Mouse (Mus musculus) heart, adult 2 months (tissue): Measurements from ENCODE around the gene Prdm15. TPM values are rescaled to one million over a fixed set of nuclear protein-coding genes. Genes with fewer than 3 reads are reported as not detected.

Source experiments
- DNase-seq, 2 experiments: peaks; one replicate each; pipeline ENCODE4 v3.0.0; 2021
- H3K27ac ChIP-seq: fragments of 200-600 bp; 2 replicates; pipeline ENCODE4 v1.8.1; 2022
- H3K27me3 ChIP-seq: fragments of 200-500 bp; 2 replicates; pipeline ENCODE4 v1.6.1; 2012; ENCODE audit warnings: mild to moderate bottlenecking, low read length, inconsistent platforms, mixed read lengths; ENCODE audit not compliant: control insufficient read depth, insufficient read depth
- H3K36me3 ChIP-seq: fragments of 200-500 bp; 2 replicates; pipeline ENCODE4 v1.6.1; 2012; ENCODE audit warnings: low read length, inconsistent platforms; ENCODE audit not compliant: control insufficient read depth, insufficient read depth
- H3K4me1 ChIP-seq: fragments of 200-500 bp; 2 replicates; pipeline ENCODE4 v1.6.1; 2011; ENCODE audit warnings: low read length; ENCODE audit not compliant: control insufficient read depth, insufficient read depth
- H3K4me3 ChIP-seq: fragments of 200-600 bp; 2 replicates; pipeline ENCODE4 v1.8.1; 2022
- H3K79me2 ChIP-seq: fragments of 200-500 bp; replicated peaks from 2 replicates; pipeline ENCODE4 v1.6.1; 2012; ENCODE audit warnings: mild to moderate bottlenecking, inconsistent platforms, low read length, moderate library complexity, mixed read lengths; ENCODE audit not compliant: control insufficient read depth, insufficient read depth
- H3K9ac ChIP-seq: fragments of 200-500 bp; 2 replicates; pipeline ENCODE4 v1.6.1; 2012; ENCODE audit warnings: low read depth, mild to moderate bottlenecking, control low read depth, inconsistent platforms, low read length, mixed read lengths
- CTCF ChIP-seq: fragments of 200-600 bp; IDR thresholded peaks from 2 replicates; pipeline ENCODE4 v1.8.1; 2022; ENCODE audit warnings: antibody characterized with exemption, mild to moderate bottlenecking, moderate library complexity
- EP300 ChIP-seq: fragments of 200-500 bp; IDR thresholded peaks from 2 replicates; pipeline ENCODE4 v1.6.1; 2011; ENCODE audit warnings: low read depth, low read length, control low read depth; ENCODE audit not compliant: insufficient read depth
- POLR2A ChIP-seq: fragments of 200-500 bp; IDR thresholded peaks from 2 replicates; pipeline ENCODE4 v1.6.1; 2011; ENCODE audit warnings: mild to moderate bottlenecking, low read depth, low read length, control low read depth; ENCODE audit not compliant: insufficient read depth
- WGBS: fragments of 180-500 bp; shearing (Covaris S2); methylation state at CpG from one replicate; pipeline ENCODE4 v1.1.7; 2018; 5-methylcytosine and 5-hydroxymethylcytosine counted together
- intact Hi-C: fragments of 180-260 bp; cut with DNase I; formaldehyde crosslinking; loops from one replicate; pipeline ENCODE4 v1.15.1; 2025
- polyA plus RNA-seq: library from polyadenylated mRNA; depleted of rRNA; stranded (reverse); fragments of >200 nt; gene quantifications from 2 replicates; pipeline ENCODE4 v1.2.3, GENCODE M21; 2012
- total RNA-seq, 2 experiments: library from RNA; stranded (reverse); gene quantifications; 2 replicates each; pipeline ENCODE4 v1.2.3; 2021

The Prdm15 gene
- total and polyA plus RNA-seq, 3 experiments, result 4.6 to 6.1 (median 4.8) TPM

DNA sequence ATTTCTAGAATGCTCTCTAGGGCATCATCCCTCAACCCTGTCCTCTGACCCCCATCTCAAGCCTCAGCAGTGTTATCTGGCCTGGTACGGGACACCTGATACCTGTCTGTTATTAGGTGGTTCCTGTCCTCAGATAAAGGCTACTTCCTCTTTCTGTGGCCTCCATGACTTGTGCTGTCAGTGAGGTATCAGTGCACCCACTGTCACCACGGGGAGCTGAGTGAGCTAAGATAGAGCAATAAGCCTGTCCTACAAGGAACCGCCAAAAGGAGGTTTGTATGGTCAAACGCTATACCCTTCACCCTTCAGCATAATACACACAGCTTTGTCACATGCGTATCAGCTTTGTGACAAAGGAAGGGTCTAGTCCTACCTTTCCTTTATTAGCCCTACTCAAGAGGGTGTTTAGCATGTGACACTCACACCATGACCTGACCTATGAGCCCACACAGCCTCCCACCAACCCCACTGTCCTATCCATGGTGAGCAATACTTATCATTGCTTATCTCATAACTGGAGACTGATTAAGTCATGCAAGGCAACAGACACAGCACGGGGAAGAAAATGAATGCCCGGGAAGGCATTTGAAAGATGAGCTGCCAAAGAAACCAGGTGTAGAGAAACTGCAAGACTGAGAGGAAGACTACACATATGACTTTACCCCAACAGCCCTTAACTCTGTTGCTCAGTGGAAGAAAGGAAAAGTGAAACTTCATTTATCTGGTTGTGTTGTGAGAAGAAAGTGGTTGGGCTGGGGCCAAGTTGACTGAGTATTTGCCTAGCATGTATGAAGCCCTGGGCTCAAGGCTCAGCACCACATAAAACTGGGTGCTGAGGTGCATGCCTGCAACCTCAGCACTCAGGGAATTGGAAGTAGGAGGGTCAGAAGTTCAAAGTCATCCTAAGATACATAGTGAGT, 53.4 kb downstream of the Prdm15 start:
- H3K4me3 ChIP-seq, result no peak overlapping the region
- 85% methylated on average over 7 of the region's 7 CpGs for WGBS
- H3K4me1 ChIP-seq, result no peaks in the 10 kb centered on the region
- no peak for DNase-seq
- no peaks in the 10 kb centered on the region for H3K36me3 ChIP-seq
- H3K79me2 ChIP-seq, result no peaks in the 10 kb centered on the region
- intact Hi-C loops, result no loop called here
- no peak overlapping the region for H3K27ac ChIP-seq
- no peak overlapping the region for H3K9ac ChIP-seq
- H3K27me3 ChIP-seq, result no peaks in the 10 kb centered on the region
- TF ChIP-seq POLR2A (no peak), EP300 (no peak), CTCF (no peak)

GRCm38 (mm10) chr16:97797212-97797611, 54.4 kb downstream of the Prdm15 start:
- no peaks in the 10 kb centered on the region for H3K79me2 ChIP-seq
- H3K9ac ChIP-seq, result no peak overlapping the region
- TF ChIP-seq POLR2A, result no peak
- no peak for TF ChIP-seq CTCF
- TF ChIP-seq EP300, result no peak
- 79% methylated on average over 3 of the region's 3 CpGs for WGBS
- H3K4me3 ChIP-seq, result no peak overlapping the region
- H3K4me1 ChIP-seq, result no peaks in the 10 kb centered on the region
- DNase-seq, result no peak
- H3K27ac ChIP-seq, result no peak overlapping the region
- intact Hi-C loops, result no loop called here
- no peaks in the 10 kb centered on the region for H3K27me3 ChIP-seq
- no peaks in the 10 kb centered on the region for H3K36me3 ChIP-seq

DNA sequence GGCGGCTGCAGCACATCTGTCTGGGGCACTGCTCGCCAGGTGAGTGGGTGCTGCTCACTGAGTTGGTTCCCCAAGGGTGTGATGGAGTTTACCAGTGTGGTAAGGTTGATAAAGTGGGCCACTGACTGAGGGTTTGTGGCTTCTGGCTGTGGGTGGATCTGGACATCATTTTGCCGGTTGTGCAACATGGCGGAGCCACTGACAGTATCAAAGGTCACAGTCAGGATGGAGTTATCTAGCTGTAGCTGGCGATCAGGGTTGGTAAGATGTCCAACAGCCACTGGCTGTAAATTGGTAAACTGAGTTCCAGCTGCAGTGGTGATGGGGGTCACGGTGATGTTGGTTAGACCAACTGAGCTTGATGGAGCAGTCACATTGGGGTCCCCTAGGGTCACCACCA, 57.4 kb downstream of the Prdm15 start:
- Histone ChIP-seq H3K36me3 (no peaks in the 10 kb centered on the region), H3K79me2 (no peaks in the 10 kb centered on the region), H3K27me3 (no peaks in the 10 kb centered on the region), H3K27ac (no peak overlapping the region), H3K9ac (no peak overlapping the region), H3K4me1 (no peaks in the 10 kb centered on the region), H3K4me3 (no peak overlapping the region)
- DNase-seq, result no peak
- intact Hi-C loops, result no loop called here
- 92% methylated on average over 6 of the region's 6 CpGs for WGBS
- TF ChIP-seq CTCF (no peak), POLR2A (no peak), EP300 (no peak)

DNA sequence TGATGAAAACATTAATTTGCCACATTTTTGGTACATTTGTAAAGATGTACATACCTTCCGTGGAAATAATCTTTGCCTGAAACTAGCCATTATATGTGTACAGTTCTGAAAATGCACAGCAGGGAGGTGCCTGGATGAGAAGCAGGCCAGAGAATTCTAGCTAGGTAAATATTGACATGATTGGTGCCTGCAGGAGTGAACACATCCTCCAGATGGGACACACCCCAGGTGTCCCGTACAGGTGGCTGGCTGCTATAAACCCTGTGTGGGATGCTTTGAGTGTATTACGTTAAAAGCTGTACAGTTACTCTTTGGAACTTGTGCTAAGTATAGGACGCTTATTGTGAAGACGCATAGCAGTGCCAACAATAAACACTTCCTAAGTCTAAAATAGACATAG, 68.6 kb downstream of the Prdm15 start:
- intact Hi-C loops, result no loop called here
- DNase-seq, result no peak
- H3K4me3 ChIP-seq, result no peak overlapping the region
- no peaks in the 10 kb centered on the region for H3K4me1 ChIP-seq
- H3K27me3 ChIP-seq, result no peaks in the 10 kb centered on the region
- no peaks in the 10 kb centered on the region for H3K79me2 ChIP-seq
- no peak for TF ChIP-seq EP300
- no peak for TF ChIP-seq POLR2A
- TF ChIP-seq CTCF, result no peak
- H3K27ac ChIP-seq, result no peak overlapping the region
- H3K36me3 ChIP-seq, result no peaks in the 10 kb centered on the region
- H3K9ac ChIP-seq, result no peak overlapping the region
- 86% methylated on average over 5 of the region's 5 CpGs for WGBS

DNA sequence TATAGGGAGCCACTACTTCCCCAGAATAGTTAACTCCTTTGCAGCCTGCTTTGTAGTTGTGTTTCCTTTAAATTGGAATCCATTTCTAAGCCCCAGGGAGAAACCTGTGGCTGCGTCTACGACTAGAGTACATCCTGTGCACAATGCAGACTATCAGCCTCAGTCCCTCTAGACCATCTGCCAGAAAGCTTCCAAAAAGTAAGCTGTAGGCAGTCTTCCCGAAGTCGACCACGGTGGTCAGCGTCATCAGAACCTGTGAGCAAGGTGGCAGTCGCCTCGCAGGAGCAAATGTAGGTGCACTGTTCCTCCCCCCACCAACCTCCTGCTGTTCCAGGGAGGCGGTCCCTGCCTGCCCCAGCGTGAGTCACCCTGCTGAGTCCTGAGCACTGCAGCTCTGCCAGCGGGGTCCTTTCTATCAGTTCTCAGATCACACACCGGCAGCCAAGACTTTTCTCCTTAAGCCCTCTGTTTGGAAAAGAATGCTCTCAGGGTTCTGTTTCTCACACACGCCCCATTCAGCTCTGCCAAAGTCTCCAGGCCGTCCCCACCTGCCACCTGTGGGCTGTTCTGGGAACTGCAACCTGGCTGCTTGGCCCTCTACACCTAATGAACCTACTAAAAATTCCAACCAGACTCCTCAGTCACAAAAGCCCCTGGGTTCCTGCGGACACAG, 73.2 kb downstream of the Prdm15 start:
- TF ChIP-seq POLR2A, result no peak
- peak; percentile 98 for TF ChIP-seq CTCF
- no peak for TF ChIP-seq EP300
- H3K9ac ChIP-seq, result no peak overlapping the region
- intact Hi-C loops, result loop anchor here (5.0 kb wide), 2 partner anchors 256 to 466 kb away; no protein-coding TSS in a partner anchor
- no peaks in the 10 kb centered on the region for H3K36me3 ChIP-seq
- H3K4me1 ChIP-seq, result no peaks in the 10 kb centered on the region
- H3K79me2 ChIP-seq, result no peaks in the 10 kb centered on the region
- H3K4me3 ChIP-seq, result no peak overlapping the region
- no peaks in the 10 kb centered on the region for H3K27me3 ChIP-seq
- 25% methylated on average over 15 of the region's 15 CpGs for WGBS
- DNase-seq, result peak; percentile 70 to 87
- H3K27ac ChIP-seq, result no peak overlapping the region

GRCm38 (mm10) chr16:97766501-97766900, 85.1 kb downstream of the Prdm15 start:
- intact Hi-C loops, result no loop called here
- no peak overlapping the region for H3K4me3 ChIP-seq
- DNase-seq, result no peak
- H3K4me1 ChIP-seq, result no peaks in the 10 kb centered on the region
- H3K79me2 ChIP-seq, result no peaks in the 10 kb centered on the region
- no peak overlapping the region for H3K27ac ChIP-seq
- 38% methylated on average over 3 of the region's 3 CpGs for WGBS
- peaks cover 11% of the 10 kb centered on the region for H3K27me3 ChIP-seq
- H3K9ac ChIP-seq, result no peak overlapping the region
- H3K36me3 ChIP-seq, result no peaks in the 10 kb centered on the region
- TF ChIP-seq CTCF (no peak), POLR2A (no peak), EP300 (no peak)
